Mouse (Mus musculus) MEL (cell line): Measurements from ENCODE around the gene Lpcat3. TPM values are rescaled to one million over a fixed set of nuclear protein-coding genes. Genes with fewer than 3 reads are reported as not detected.

ENCODE experiments used
- DNase-seq: peaks from one replicate; pipeline ENCODE4 v3.0.0; 2011; ENCODE audit warnings: low read depth, low spot score
- H3K27ac ChIP-seq: 2 replicates; pipeline ENCODE4 v1.5.1; 2012; ENCODE audit warnings: low read depth, mild to moderate bottlenecking, control low read depth, low read length, moderate library complexity; ENCODE audit not compliant: control insufficient read depth
- H3K27me3 ChIP-seq, 2 experiments: fragments of 150-350 bp in 1 of 2; sonication (generic) in 1 of 2; 2 replicates each; pipeline ENCODE4 v1.6.1; 2012; ENCODE audit warnings: low read length in 2 of 2, mild to moderate bottlenecking in 2 of 2, improper control_type of control experiment in 1 of 2, moderate library complexity in 1 of 2; ENCODE audit not compliant: insufficient read depth in 2 of 2, control insufficient read depth in 1 of 2
- H3K36me3 ChIP-seq, 2 experiments: 2 replicates each; pipeline ENCODE4 v1.6.1; 2012 to 2014; ENCODE audit warnings: low read length in 2 of 2, improper control_type of control experiment in 1 of 2, inconsistent platforms in 1 of 2, mild to moderate bottlenecking in 1 of 2; ENCODE audit not compliant: insufficient read depth in 2 of 2, control insufficient read depth in 1 of 2
- H3K4me1 ChIP-seq, 2 experiments: fragments of 150-350 bp in 1 of 2; sonication (generic) in 1 of 2; 2 replicates each; pipeline ENCODE4 v1.6.1; 2012; ENCODE audit warnings: low read length in 2 of 2, improper control_type of control experiment in 1 of 2, mild to moderate bottlenecking in 1 of 2; ENCODE audit not compliant: insufficient read depth in 2 of 2, control insufficient read depth in 1 of 2
- H3K4me3 ChIP-seq, 2 experiments: fragments of 150-350 bp in 1 of 2; sonication (generic) in 1 of 2; 2 replicates each; pipeline ENCODE4 v1.5.1; 2012; ENCODE audit warnings: low read depth in 2 of 2, low read length in 2 of 2, mild to moderate bottlenecking in 2 of 2, moderate library complexity in 2 of 2, control low read depth in 1 of 2, improper control_type of control experiment in 1 of 2; ENCODE audit not compliant: control insufficient read depth in 1 of 2, insufficient read depth in 1 of 2
- H3K79me2 ChIP-seq: 2 replicates; pipeline ENCODE4 v1.6.1; 2012; ENCODE audit warnings: mild to moderate bottlenecking, low read length, moderate library complexity; ENCODE audit not compliant: control insufficient read depth, poor library complexity, insufficient read depth
- H3K9ac ChIP-seq: 2 replicates; pipeline ENCODE4 v1.6.1; 2012; ENCODE audit warnings: low read depth, mild to moderate bottlenecking, control low read depth, low read length, moderate library complexity; ENCODE audit not compliant: control insufficient read depth, poor library complexity, severe bottlenecking
- H3K9me3 ChIP-seq: fragments of 150-350 bp; sonication (generic); replicated peaks from 2 replicates; pipeline ENCODE4 v1.6.1; 2012; ENCODE audit warnings: mild to moderate bottlenecking, low read length, improper control_type of control experiment, moderate library complexity; ENCODE audit not compliant: insufficient read depth
- BHLHE40 ChIP-seq: IDR thresholded peaks from 2 replicates; pipeline ENCODE4 v1.6.1; 2012; ENCODE audit warnings: low read depth, mild to moderate bottlenecking, inconsistent platforms, low read length, improper control_type of control experiment, borderline replicate concordance
- CTCF ChIP-seq, 3 experiments: IDR thresholded peaks in 2 of 3; conservative IDR thresholded peaks in 1 of 3; 2 replicates each; pipeline ENCODE4 v1.5.1; 2011 to 2012; ENCODE audit warnings: low read length in 3 of 3, low read depth in 2 of 3, mild to moderate bottlenecking in 2 of 3, improper control_type of control experiment in 1 of 3, inconsistent platforms in 1 of 3, mixed read lengths in 1 of 3, moderate library complexity in 1 of 3; ENCODE audit not compliant: control insufficient read depth in 1 of 3, insufficient read depth in 1 of 3, poor library complexity in 1 of 3, severe bottlenecking in 1 of 3
- EP300 ChIP-seq, 2 experiments: IDR thresholded peaks; 2 replicates each; pipeline ENCODE4 v1.6.1; 2011; ENCODE audit warnings: improper control_type of control experiment in 2 of 2, low read length in 2 of 2, low read depth in 1 of 2, mild to moderate bottlenecking in 1 of 2
- GABPA ChIP-seq: IDR thresholded peaks from 2 replicates; pipeline ENCODE4 v1.6.1; 2012; ENCODE audit warnings: low read depth, mild to moderate bottlenecking, inconsistent platforms, low read length, improper control_type of control experiment, moderate library complexity
- GATA1 ChIP-seq: IDR thresholded peaks from 2 replicates; pipeline ENCODE4 v1.6.1; 2011; ENCODE audit warnings: low read depth, low read length, improper control_type of control experiment
- JUND ChIP-seq: IDR thresholded peaks from 2 replicates; pipeline ENCODE4 v1.6.1; 2011; ENCODE audit warnings: low read depth, mild to moderate bottlenecking, improper control_type of control experiment, low read length
- KAT2A ChIP-seq: conservative IDR thresholded peaks from 2 replicates; pipeline ENCODE4 v1.6.1; 2012; ENCODE audit warnings: low read depth, low read length, improper control_type of control experiment, inconsistent platforms
- MAFK ChIP-seq: IDR thresholded peaks from 2 replicates; pipeline ENCODE4 v1.6.1; 2011; ENCODE audit warnings: low read depth, mild to moderate bottlenecking, low read length, improper control_type of control experiment, borderline replicate concordance
- MYC ChIP-seq: IDR thresholded peaks from 2 replicates; pipeline ENCODE4 v1.6.1; 2011; ENCODE audit warnings: low read depth, mild to moderate bottlenecking, low read length, improper control_type of control experiment, moderate library complexity
- NELFE ChIP-seq: IDR thresholded peaks from 2 replicates; pipeline ENCODE4 v1.6.1; 2011; ENCODE audit warnings: low read depth, low read length, improper control_type of control experiment
- POLR2A ChIP-seq, 2 experiments: IDR thresholded peaks; 2 replicates each; pipeline ENCODE4 v1.6.1; 2011 to 2012; ENCODE audit warnings: low read length in 2 of 2, mild to moderate bottlenecking in 2 of 2, control low read depth in 1 of 2, improper control_type of control experiment in 1 of 2, low read depth in 1 of 2, moderate library complexity in 1 of 2; ENCODE audit not compliant: control insufficient read depth in 1 of 2, insufficient read depth in 1 of 2, poor library complexity in 1 of 2
- RCOR1 ChIP-seq: IDR thresholded peaks from 2 replicates; pipeline ENCODE4 v1.6.1; 2012; ENCODE audit warnings: low read depth, mild to moderate bottlenecking, inconsistent platforms, low read length, improper control_type of control experiment
- SIN3A ChIP-seq: IDR thresholded peaks from 2 replicates; pipeline ENCODE4 v1.6.1; 2012; ENCODE audit warnings: low read length, improper control_type of control experiment, inconsistent platforms
- TBP ChIP-seq: IDR thresholded peaks from 2 replicates; pipeline ENCODE4 v1.8.0; 2011; ENCODE audit warnings: low read depth, low read length, improper control_type of control experiment
- UBTF ChIP-seq: IDR thresholded peaks from 2 replicates; pipeline ENCODE4 v1.6.1; 2012; ENCODE audit warnings: low read depth, mild to moderate bottlenecking, inconsistent platforms, low read length, improper control_type of control experiment, moderate library complexity, borderline replicate concordance; ENCODE audit not compliant: insufficient read depth
- ZKSCAN1 ChIP-seq: IDR thresholded peaks from 2 replicates; pipeline ENCODE4 v1.6.1; 2012; ENCODE audit warnings: low read depth, mild to moderate bottlenecking, inconsistent platforms, low read length, improper control_type of control experiment, moderate library complexity
- polyA plus RNA-seq, 2 experiments: library from polyadenylated mRNA; stranded (reverse) in 1 of 2; unstranded in 1 of 2; fragments of >175 nt in 1 of 2; fragments of >200 nt in 1 of 2; gene quantifications; 2 replicates each; pipeline versions ENCODE4 v1.2.1 to v1.2.4; 2012; ENCODE audit warnings: low replicate concordance in 2 of 2, low read depth in 1 of 2; ENCODE audit not compliant: insufficient read length in 2 of 2, insufficient read depth in 1 of 2, missing spikeins in 1 of 2
- total RNA-seq: library from RNA; depleted of rRNA; stranded (reverse); fragments of 300-350 nt; gene quantifications from 2 replicates; pipeline ENCODE4 v1.2.3, GENCODE M21; 2012

Gene Lpcat3
- total and polyA plus RNA-seq, 3 experiments = 135 to 337 TPM; not detected in 1

GRCm38 (mm10) chr6:124673619-124674018, 10.8 kb downstream of the Lpcat3 start:
- peaks cover 7 to 18% of the 10 kb centered on the region in 2 experiments for H3K4me1 ChIP-seq
- H3K79me2 ChIP-seq = peaks cover 62% of the 10 kb centered on the region
- H3K27me3 ChIP-seq = no peaks in the 10 kb centered on the region
- no peaks in the 10 kb centered on the region for H3K9me3 ChIP-seq
- H3K36me3 ChIP-seq = peaks cover 16 to 27% of the 10 kb centered on the region in 2 experiments
- TF ChIP-seq NELFE (no peak), POLR2A (IDR thresholded peaks at IDR 0.05; ENCODE audit: control insufficient read depth in 1 of 2, insufficient read depth in 1 of 2, low read depth in 1 of 2, low read length in 2 of 2, poor library complexity in 1 of 2) (no peak), MAFK (no peak), TBP (no peak), CTCF (IDR thresholded peaks at IDR 0.05 in 2 of 3, conservative IDR thresholded peaks at IDR 0.05 in 1 of 3; ENCODE audit: control insufficient read depth in 1 of 3, insufficient read depth in 1 of 3, low read depth in 2 of 3, low read length in 3 of 3, poor library complexity in 1 of 3, severe bottlenecking in 1 of 3) (no peak), UBTF (no peak), ZKSCAN1 (no peak), GATA1 (no peak), MYC (no peak), RCOR1 (no peak), BHLHE40 (no peak)
- H3K9ac ChIP-seq = no peak overlapping the region
- no peak overlapping the region for H3K27ac ChIP-seq
- H3K4me3 ChIP-seq = no peak overlapping the region
- DNase-seq = no peak

DNA sequence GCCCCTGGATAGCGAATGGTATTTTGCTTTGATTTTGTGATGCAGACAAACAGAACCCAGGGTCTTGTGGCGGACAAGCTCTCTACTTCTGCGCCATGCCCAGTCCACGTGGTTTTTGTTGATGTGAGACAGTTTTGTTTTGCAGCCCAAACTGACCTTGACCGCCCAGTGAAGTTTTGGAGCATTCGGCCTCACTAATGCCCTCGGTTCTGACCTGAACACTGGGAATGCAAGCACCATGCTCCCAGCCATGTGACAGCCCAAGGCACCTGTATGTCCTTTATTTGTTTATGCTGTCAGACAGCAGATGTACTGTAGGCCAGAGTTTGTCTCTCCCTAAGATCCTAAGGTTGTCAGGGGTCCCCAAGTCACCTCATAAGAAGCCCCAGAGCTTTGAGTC, 11.8 kb downstream of the Lpcat3 start:
- H3K4me1 ChIP-seq = peaks cover 7 to 18% of the 10 kb centered on the region in 2 experiments
- TF ChIP-seq NELFE (no peak), SIN3A (no peak), UBTF (no peak), GATA1 (no peak), JUND (no peak), EP300 (IDR thresholded peaks at IDR 0.05; ENCODE audit: low read depth in 1 of 2, low read length in 2 of 2) (no peak), KAT2A (no peak)
- no peaks in the 10 kb centered on the region for H3K27me3 ChIP-seq

GRCm38 (mm10) chr6:124676171-124676570, 13.3 kb downstream of the Lpcat3 start:
- Histone ChIP-seq H3K27ac (no peak overlapping the region), H3K9ac (no peak overlapping the region), H3K36me3 (peaks cover 16 to 18% of the 10 kb centered on the region in 2 experiments), H3K4me3 (no peak overlapping the region), H3K9me3 (no peaks in the 10 kb centered on the region), H3K79me2 (peaks cover 57% of the 10 kb centered on the region), H3K27me3 (no peaks in the 10 kb centered on the region), H3K4me1 (peaks cover 6 to 16% of the 10 kb centered on the region in 2 experiments)
- no peak for DNase-seq
- TF ChIP-seq GATA1 (no peak), GABPA (no peak), TBP (no peak)

More for the DNA sequence above, 11.8 kb downstream of the Lpcat3 start:
- Histone ChIP-seq H3K4me3 (no peak overlapping the region), H3K9me3 (no peaks in the 10 kb centered on the region), H3K79me2 (peaks cover 61% of the 10 kb centered on the region), H3K36me3 (peaks cover 16 to 20% of the 10 kb centered on the region in 2 experiments), H3K9ac (no peak overlapping the region), H3K27ac (no peak overlapping the region)
- DNase-seq = no peak
